8 mouse cellular contexts compared by ENCODE assay signal in the genomic region with DNA sequence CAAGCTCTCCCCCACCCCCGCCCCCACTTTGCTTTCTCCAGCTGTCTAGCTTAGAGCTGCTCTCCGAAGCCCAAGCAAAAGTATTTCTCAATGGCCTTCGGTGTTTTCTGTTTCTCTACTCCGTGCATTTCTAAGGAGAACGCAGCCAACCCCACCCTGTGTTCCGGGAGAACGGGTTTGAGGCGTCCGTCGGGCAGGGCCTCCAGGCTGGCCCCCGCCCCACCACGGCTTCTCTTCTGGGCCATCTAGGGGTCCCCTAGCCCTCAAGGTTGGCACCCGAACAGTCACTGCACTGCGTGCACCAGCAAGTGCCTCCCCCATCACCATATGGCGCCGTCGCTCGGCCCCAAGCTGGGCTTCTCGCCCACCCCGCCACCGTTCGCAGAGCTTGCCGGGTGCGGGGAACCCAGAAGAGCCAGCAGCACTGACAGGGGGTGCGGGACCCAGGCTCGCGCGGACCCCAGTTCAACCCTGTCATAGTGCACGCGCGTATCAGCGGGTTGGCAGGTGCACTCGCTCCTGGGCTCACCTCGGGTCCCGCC. TPM values are rescaled to one million over a fixed set of nuclear protein-coding genes. Genes with fewer than 3 reads are reported as not detected.
A peak's percentile ranks its signal among the peaks of the same experiment; 100 is the strongest.
DNase-seq lines count a peak whose midpoint lies in the region; ATAC-seq and TF ChIP-seq lines count a peak whose summit lies in the region.

No protein-coding gene starts in this region.

- H3K4me3 ChIP-seq in kidney, adult 2 months (ENCODE audit: insufficient read depth, low read depth, low read length): peak overlapping the region; percentile 85
- H3K4me3 ChIP-seq in embryonic facial prominence, embryonic 10.5 days: peak overlapping the region; percentile 68
- H3K4me3 ChIP-seq in stomach, embryonic 14.5 days (ENCODE audit: low read depth, low read length): peak overlapping the region; percentile 72

- no peak for TF ChIP-seq POLR2A in kidney, adult 2 months (IDR thresholded peaks at IDR 0.05; ENCODE audit: low read depth, low read length)

- H3K4me1 ChIP-seq in kidney, adult 2 months (ENCODE audit: control insufficient read depth, insufficient read depth, low read length): no peaks in the 10 kb centered on the region
- H3K4me1 ChIP-seq in embryonic facial prominence, embryonic 10.5 days: peaks cover 14% of the 10 kb centered on the region
- peaks cover 7% of the 10 kb centered on the region; the same call in 1 of the 2 replicates for H3K4me1 ChIP-seq in stomach, embryonic 14.5 days (ENCODE audit: control insufficient read depth, insufficient read depth, low read length)

- peak overlapping the region; percentile 64 for H3K9ac ChIP-seq in stomach, embryonic 14.5 days (replicated peaks; ENCODE audit: low read depth, low read length)

- DNase-seq in kidney, adult 2 months: no peak
- DNase-seq in kidney, adult 11 months: no peak
- DNase-seq in embryonic facial prominence, embryonic 10.5 days (ENCODE audit: low spot score): no peak
- DNase-seq in heart, postnatal 36 days: peak; percentile 33 to 40
- DNase-seq in left cerebral cortex, postnatal 10 days (ENCODE audit: extremely low spot score in 1 of 2, low spot score in 2 of 2): peak; percentile 75 to 81
- DNase-seq in lung, postnatal 36 days: peak; percentile 39
- DNase-seq in MN1 (ENCODE audit: low spot score): no peak

- WGBS in kidney, adult 2 months: 2% methylated on average over 35 of the region's 35 CpGs
- 2% methylated on average over 35 of the region's 35 CpGs for WGBS in embryonic facial prominence, embryonic 10.5 days
- WGBS in stomach, embryonic 14.5 days: 1% methylated on average over 35 of the region's 35 CpGs

- intact Hi-C loops in heart, postnatal 36 days (cut with DNase I): loop anchor here (5.0 kb wide), 1 partner anchor 35 kb away; no protein-coding TSS in a partner anchor
- intact Hi-C loops in left cerebral cortex, postnatal 10 days (cut with DNase I): no loop called here

- peak overlapping the region; percentile 94 for H3K4me2 ChIP-seq in stomach, embryonic 14.5 days (replicated peaks; ENCODE audit: low read depth, low read length)

- no peaks in the 10 kb centered on the region for H3K36me3 ChIP-seq in kidney, adult 2 months (ENCODE audit: control insufficient read depth, insufficient read depth, low read length)
- H3K36me3 ChIP-seq in embryonic facial prominence, embryonic 10.5 days (replicated peaks): peaks cover 5% of the 10 kb centered on the region; the same call in 1 of the 2 replicates
- no peaks in the 10 kb centered on the region for H3K36me3 ChIP-seq in stomach, embryonic 14.5 days (ENCODE audit: control insufficient read depth, insufficient read depth, low read length)

- H3K9me3 ChIP-seq in embryonic facial prominence, embryonic 10.5 days: no peaks in the 10 kb centered on the region
- no peaks in the 10 kb centered on the region for H3K9me3 ChIP-seq in stomach, embryonic 14.5 days (ENCODE audit: control insufficient read depth, low read depth, low read length)

- TF ChIP-seq CTCF in kidney, adult 2 months (conservative IDR thresholded peaks at IDR 0.05; ENCODE audit: insufficient read depth, insufficient read length, low read depth, low read length): no peak

- peak; percentile 21; the same call in 1 of the 2 replicates for ATAC-seq in stomach, embryonic 14.5 days (ENCODE audit: insufficient number of reproducible peaks, insufficient read depth, low FRiP score, low read depth)

- H3K27ac ChIP-seq in kidney, adult 2 months (ENCODE audit: insufficient read depth, low read depth, low read length): no peak overlapping the region
- H3K27ac ChIP-seq in embryonic facial prominence, embryonic 10.5 days (replicated peaks): peak overlapping the region; percentile 66; the same call in 1 of the 2 replicates
- H3K27ac ChIP-seq in stomach, embryonic 14.5 days (ENCODE audit: low read length): peak overlapping the region; percentile 74

- H3K27me3 ChIP-seq in kidney, adult 2 months (replicated peaks; ENCODE audit: control insufficient read depth, insufficient read depth, low read length): no peaks in the 10 kb centered on the region
- H3K27me3 ChIP-seq in embryonic facial prominence, embryonic 10.5 days (replicated peaks; ENCODE audit: low read depth, poor library complexity, severe bottlenecking): peaks cover 40% of the 10 kb centered on the region
- no peaks in the 10 kb centered on the region for H3K27me3 ChIP-seq in stomach, embryonic 14.5 days (ENCODE audit: control insufficient read depth, insufficient read depth, low read length)

RNA-seq across cellular contexts. Expression of a gene that starts 0.4 kb away (rescaled TPM):
- polyA plus RNA-seq in kidney, adult 2 months (2012; rRNA removed): 27.1 and 32.9 TPM in 2 replicates
- polyA plus RNA-seq in embryonic facial prominence, embryonic 10.5 days (2016; fragmentation: Nextera tagmentation; extraction: Ambion mirVana): 5.4 and 6.9 TPM in 2 replicates
- total RNA-seq in heart, postnatal 36 days (2021): 10 to 100 TPM; 12.4 to 13.4 TPM
- 10 to 100 TPM; 22.0 to 25.0 TPM for total RNA-seq in left cerebral cortex, postnatal 10 days (2021)
- polyA plus RNA-seq in stomach, embryonic 14.5 days (2014; fragmentation: Nextera tagmentation; extraction: Ambion mirVana): 41.4 and 42.7 TPM in 2 replicates

RNA-seq across cellular contexts. Expression of a gene that starts 9.7 kb away (rescaled TPM):
- 4.3 and 4.8 TPM in 2 replicates for polyA plus RNA-seq in kidney, adult 2 months (2012; rRNA removed)
- 3.3 and 3.5 TPM in 2 replicates for polyA plus RNA-seq in embryonic facial prominence, embryonic 10.5 days (2016; fragmentation: Nextera tagmentation; extraction: Ambion mirVana)
- 1 to 10 TPM; 2.1 to 2.5 TPM for total RNA-seq in heart, postnatal 36 days (2021)
- total RNA-seq in left cerebral cortex, postnatal 10 days (2021): 10 to 100 TPM; 15.3 to 15.8 TPM
- 4.9 and 6.3 TPM in 2 replicates for polyA plus RNA-seq in stomach, embryonic 14.5 days (2014; fragmentation: Nextera tagmentation; extraction: Ambion mirVana)

RNA-seq across cellular contexts. Expression of a gene that starts 9.8 kb away (rescaled TPM):
- 313 and 353 TPM in 2 replicates for polyA plus RNA-seq in kidney, adult 2 months (2012; rRNA removed)
- 31.1 and 33.1 TPM in 2 replicates for polyA plus RNA-seq in embryonic facial prominence, embryonic 10.5 days (2016; fragmentation: Nextera tagmentation; extraction: Ambion mirVana)
- 10 to 100 TPM; 57.0 to 58.5 TPM for total RNA-seq in heart, postnatal 36 days (2021)
- total RNA-seq in left cerebral cortex, postnatal 10 days (2021): 10 to 100 TPM; 31.2 to 35.1 TPM
- polyA plus RNA-seq in stomach, embryonic 14.5 days (2014; fragmentation: Nextera tagmentation; extraction: Ambion mirVana): 60.7 and 62.4 TPM in 2 replicates

RNA-seq across cellular contexts. Expression of a gene that starts 19.3 kb away (rescaled TPM):
- 6.0 and 9.1 TPM in 2 replicates for polyA plus RNA-seq in kidney, adult 2 months (2012; rRNA removed)
- polyA plus RNA-seq in embryonic facial prominence, embryonic 10.5 days (2016; fragmentation: Nextera tagmentation; extraction: Ambion mirVana): 9.5 and 9.6 TPM in 2 replicates
- 1 to 10 TPM; 1.7 to 2.7 TPM for total RNA-seq in heart, postnatal 36 days (2021)
- total RNA-seq in left cerebral cortex, postnatal 10 days (2021): 100 to 1,000 TPM; 259 to 269 TPM
- 8.5 and 9.9 TPM in 2 replicates for polyA plus RNA-seq in stomach, embryonic 14.5 days (2014; fragmentation: Nextera tagmentation; extraction: Ambion mirVana)

RNA-seq across cellular contexts. Expression of a gene that starts 38.0 kb away (rescaled TPM):
- polyA plus RNA-seq in kidney, adult 2 months (2012; rRNA removed): 10.5 and 10.9 TPM in 2 replicates
- polyA plus RNA-seq in embryonic facial prominence, embryonic 10.5 days (2016; fragmentation: Nextera tagmentation; extraction: Ambion mirVana): 7.1 and 8.0 TPM in 2 replicates
- 1 to 10 TPM; 5.8 to 8.0 TPM for total RNA-seq in heart, postnatal 36 days (2021)
- 10 to 100 TPM; 12.6 to 14.9 TPM for total RNA-seq in left cerebral cortex, postnatal 10 days (2021)
- polyA plus RNA-seq in stomach, embryonic 14.5 days (2014; fragmentation: Nextera tagmentation; extraction: Ambion mirVana): 8.9 and 10.4 TPM in 2 replicates

Comparison
In these comparisons a context has a peak if more than half of its experiments do, and no peak if none do; other contexts are left out.
1. DNase-seq: peak in heart, postnatal 36 days (2 of 2), left cerebral cortex, postnatal 10 days (2 of 2) and lung, postnatal 36 days (single experiment); none in kidney, adult 2 months (single experiment), kidney, adult 11 months (single experiment), embryonic facial prominence, embryonic 10.5 days (single experiment) and MN1 (single experiment).
2. Peak in every context shown above with its lines, with median percentiles within 50 percentile points of each other: H3K4me3 ChIP-seq.